Mouse (Mus musculus) G1E (cell line): ENCODE results near the gene Ctps.

Source experiments
- CTCF ChIP-seq: IDR thresholded peaks from 2 replicates; pipeline ENCODE4 v1.5.1; 2012; ENCODE audit warnings: low read depth, low read length, inconsistent platforms, mixed read lengths
- GATA1 ChIP-seq: IDR thresholded peaks from 2 replicates; pipeline ENCODE4 v1.6.1; 2012; ENCODE audit warnings: borderline replicate concordance, low read length, inconsistent platforms, mixed read lengths
- TAL1 ChIP-seq: conservative IDR thresholded peaks from 2 replicates; pipeline ENCODE4 v1.6.1; 2012; ENCODE audit warnings: low read depth, low read length, inconsistent platforms, mixed read lengths

GRCm38 (mm10) chr4:120556592-120556991 lies 13.5 kb downstream of the Ctps start:
- TF ChIP-seq CTCF (no peak), TAL1 (no peak), GATA1 (no peak)
